Mouse (Mus musculus) frontal cortex, postnatal 36 days (tissue): ENCODE measurements at regions not wholly inside any gene's neighbourhood (a gene's known extent, or its start where the extent isn't known, plus 50 kb on each side); places are given as distances from the start of the nearest gene placed in this dataset.

Source experiments
- DNase-seq, 2 experiments: peaks; one replicate each; pipeline ENCODE4 v3.0.0; 2022; ENCODE audit warnings: low spot score in 2 of 2

GRCm38 (mm10) chr5:68572816-68573215 lies 541.2 kb downstream of the Grxcr1 start:
- DNase-seq = no peak

DNA sequence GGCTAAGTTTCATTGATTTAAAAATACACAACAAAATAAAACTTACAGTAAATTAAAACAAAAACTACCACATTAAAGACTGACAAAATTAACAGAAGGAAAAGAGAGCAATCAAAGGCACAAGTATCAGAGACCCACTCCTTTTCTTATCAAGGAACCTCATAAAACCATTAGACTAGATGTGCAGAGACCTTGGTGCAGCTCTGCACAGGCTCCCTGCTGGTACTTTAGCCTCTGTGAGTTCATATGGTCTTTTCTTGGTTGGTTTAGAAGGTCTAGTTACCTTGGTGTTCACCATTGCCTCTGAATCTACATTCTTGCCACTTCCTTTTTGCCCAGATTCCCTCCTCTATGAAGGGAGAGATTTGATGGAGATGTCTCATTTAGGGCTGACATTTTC lies 544.2 kb downstream of the Grxcr1 start:
- no peak for DNase-seq

DNA sequence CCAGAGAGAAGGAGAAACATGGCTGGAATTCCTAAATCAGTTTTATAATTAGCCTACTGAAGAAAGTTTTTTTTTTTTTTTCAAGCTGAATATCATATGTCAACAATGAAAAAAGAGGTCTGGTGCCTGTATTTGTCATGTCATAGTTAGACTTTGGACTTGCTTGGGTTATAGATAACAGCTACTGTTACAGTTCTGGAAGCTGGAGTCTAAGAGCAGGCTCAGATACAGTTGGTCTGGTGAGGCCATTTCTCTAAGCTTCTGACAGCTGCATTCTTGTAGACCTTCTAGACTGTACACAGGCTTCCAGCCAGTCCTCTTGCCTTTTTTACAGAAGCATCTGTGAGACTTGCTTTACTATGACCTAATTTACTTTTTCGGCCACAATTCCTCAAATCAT lies 546.9 kb downstream of the Grxcr1 start:
- DNase-seq = no peak

- no peak for DNase-seq
Observed at GRCm38 (mm10) chr5:68592423-68592822, 560.8 kb downstream of the Grxcr1 start.

- DNase-seq = no peak
Observed at GRCm38 (mm10) chr5:68618451-68618850, 586.8 kb downstream of the Grxcr1 start.

DNA sequence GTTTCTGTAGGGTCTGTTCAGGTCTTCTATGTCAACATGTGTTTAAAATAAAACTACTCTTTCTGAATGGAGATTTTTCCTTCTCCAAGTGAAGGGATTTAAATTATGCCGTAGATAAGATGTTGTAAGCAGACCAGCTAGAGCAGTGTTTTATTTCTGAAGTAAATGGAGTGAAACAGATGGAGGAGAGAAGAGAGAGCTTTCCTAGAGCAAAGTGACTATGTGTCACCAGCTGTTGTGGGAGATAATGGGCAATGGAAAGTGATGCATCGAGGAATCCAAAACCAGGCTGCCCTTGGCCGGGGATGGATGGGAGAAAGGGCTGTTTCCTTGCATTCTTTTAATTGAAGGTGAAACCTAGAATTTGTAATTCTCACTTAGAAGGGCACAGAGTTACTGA lies 603.8 kb downstream of the Grxcr1 start:
- peak in 1 of 2 experiments; percentile 31 for DNase-seq

- no peak for DNase-seq
Observed at GRCm38 (mm10) chr5:68672834-68673233, 641.2 kb downstream of the Grxcr1 start.

DNA sequence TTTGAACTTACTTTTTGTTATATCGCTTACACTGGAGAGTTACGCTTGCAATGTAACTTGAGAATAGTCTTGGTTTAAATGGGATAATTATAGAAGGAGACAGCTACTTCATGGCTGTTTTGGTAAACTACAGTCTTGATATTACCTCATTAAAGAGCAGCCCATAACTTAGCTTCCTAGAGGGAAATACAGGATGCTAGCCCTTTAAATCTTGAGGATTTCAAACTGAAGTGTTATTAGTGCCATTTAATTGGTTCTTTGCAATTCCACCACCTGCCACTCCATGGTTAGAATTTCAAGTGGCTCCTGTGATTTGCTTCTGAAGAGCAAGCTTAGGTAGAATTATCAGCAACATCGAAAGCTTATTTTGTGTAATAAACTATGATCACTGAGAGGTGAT lies 640.1 kb downstream of the Kctd8 start:
- no peak for DNase-seq

- peak; percentile 1 to 2 for DNase-seq
Observed at GRCm38 (mm10) chr5:68705411-68706080, 635.9 kb downstream of the Kctd8 start.

GRCm38 (mm10) chr5:68726733-68727132 lies 614.7 kb downstream of the Kctd8 start:
- DNase-seq = no peak

- DNase-seq = no peak
Observed at GRCm38 (mm10) chr5:68735186-68735585, 606.3 kb downstream of the Kctd8 start.

DNA sequence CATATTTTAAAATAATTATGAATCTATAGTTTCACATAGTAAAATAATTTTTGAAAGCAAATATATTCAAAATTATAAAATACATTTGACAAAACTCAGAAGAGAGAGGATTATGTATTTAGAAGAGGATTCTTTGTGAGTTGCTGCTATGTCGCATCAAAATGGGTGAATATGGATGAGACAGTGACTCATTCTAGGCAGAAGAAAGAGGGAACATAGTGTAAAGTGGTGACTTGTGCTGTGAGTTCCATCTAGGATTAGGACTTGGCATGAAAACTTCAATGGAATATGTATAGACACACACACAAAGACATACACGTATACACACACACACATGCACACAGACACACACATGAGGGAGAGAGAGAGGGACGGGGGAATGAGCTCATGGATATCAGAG lies 591.0 kb downstream of the Kctd8 start:
- no peak for DNase-seq

GRCm38 (mm10) chr5:68753025-68753424 lies 588.5 kb downstream of the Kctd8 start:
- DNase-seq = no peak
